Mouse (Mus musculus) gastrocnemius, adult 8-10 months (tissue): ENCODE measurements around the gene Gm45521. TPM values are rescaled to one million over a fixed set of nuclear protein-coding genes. Genes with fewer than 3 reads are reported as not detected.
A peak's percentile ranks its signal among the peaks of the same experiment; 100 is the strongest.

Experiments used
- DNase-seq, 2 experiments: peaks; one replicate each; pipeline ENCODE4 v3.0.0; 2022; ENCODE audit warnings: low spot score in 2 of 2
- total RNA-seq, 4 experiments: library from RNA; stranded (reverse); gene quantifications; 2 replicates each; pipeline ENCODE4 v1.2.4; 2022

The Gm45521 gene
- total RNA-seq, 4 experiments from 2014 or later = not detected

DNA sequence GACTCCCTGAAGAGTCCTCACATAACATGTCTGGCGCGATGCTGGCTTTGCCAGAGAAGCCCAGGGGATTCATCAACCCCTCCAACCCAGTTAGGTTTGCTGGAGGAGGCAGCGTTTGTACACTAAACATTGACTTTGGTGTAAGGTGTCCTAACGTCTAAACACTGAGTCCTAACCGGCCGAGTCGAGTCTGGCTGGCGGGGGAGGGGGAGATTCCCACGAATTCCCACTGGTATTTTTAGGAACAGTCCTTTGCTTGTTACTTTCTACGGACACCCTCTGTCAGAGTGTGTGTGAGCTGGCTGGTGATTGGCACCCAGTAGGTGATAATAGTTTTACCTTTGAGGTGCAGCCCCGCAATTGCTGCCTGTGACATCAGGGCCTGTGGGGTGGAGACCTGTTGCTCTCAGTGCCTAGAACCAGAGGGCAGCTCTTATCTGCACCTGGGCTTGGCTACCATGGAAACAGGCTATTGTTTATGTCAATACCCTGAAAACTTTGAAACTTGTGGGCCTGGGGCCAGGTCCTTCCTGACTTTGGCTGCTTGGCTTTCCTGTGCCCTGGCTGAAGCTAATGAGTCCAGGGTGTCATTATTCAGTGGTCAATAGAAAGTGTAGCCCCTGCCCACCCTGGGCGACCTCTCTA is 4.4 kb upstream of the Gm45521 start:
- DNase-seq = no peak

DNA sequence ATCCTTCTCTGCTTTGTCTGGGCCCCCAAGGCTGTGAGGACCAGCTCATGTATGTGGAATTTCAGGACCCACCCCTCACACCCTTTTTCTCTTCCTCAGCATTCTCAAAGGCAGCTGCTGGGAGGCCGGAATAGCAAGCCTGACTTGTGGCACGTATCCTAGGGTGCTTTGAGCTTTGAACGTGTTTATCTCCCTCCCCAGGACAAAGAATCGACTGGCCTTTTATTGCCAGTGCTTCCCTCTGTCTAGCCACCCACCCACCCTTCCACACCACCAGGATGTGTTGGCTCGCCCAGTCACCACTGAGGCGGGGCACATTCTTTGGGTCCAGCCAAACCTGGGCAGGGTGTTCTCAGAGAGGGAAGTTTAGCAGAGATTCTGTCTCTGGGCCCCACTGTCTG is 3.0 kb upstream of the Gm45521 start:
- DNase-seq = no peak

GRCm38 (mm10) chr14:7956427-7956826 is 661 bp upstream of the Gm45521 start:
- no peak for DNase-seq

DNA sequence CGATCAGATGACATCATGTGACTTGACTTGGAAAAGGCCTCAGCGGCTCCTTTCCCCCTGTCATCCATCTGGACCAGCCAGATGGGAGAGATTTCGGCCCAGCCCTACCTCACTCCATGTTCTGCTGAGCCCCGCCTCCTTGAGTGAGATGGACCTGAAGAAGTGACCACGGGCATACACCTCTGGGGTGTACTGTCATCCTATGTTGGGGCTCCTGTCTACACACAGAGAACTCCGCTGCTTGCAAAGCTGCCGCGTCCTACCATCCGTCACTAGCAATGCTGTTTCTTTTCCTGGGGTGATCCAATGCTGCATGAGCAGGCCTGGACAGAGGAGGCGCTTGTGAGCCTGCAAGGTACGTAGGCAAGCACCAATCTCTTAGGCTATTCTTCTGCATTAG is 3.5 kb downstream of the Gm45521 start:
- DNase-seq = no peak

DNA sequence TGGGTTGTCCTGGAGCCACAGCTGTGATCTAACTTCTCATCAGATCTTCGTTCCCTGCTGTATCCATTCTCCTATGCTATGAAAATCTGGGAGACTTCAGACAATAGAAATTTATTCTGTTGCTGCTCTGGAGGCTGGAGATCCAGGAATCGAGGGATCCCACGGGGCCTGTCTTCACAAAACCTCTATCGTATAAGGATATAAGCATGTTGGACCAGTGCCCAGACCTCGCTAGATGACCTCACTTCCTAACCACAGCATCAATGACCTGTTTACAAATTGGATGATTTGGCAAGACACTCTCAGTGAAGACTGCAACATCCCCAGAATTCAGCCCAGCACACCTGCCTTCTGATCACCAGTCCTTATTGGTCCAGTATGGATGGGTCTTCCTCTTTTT is 4.6 kb downstream of the Gm45521 start:
- DNase-seq = no peak

- DNase-seq = no peak
These were observed 5.5 kb downstream of the Gm45521 start for GRCm38 (mm10) chr14:7962626-7963025.

DNA sequence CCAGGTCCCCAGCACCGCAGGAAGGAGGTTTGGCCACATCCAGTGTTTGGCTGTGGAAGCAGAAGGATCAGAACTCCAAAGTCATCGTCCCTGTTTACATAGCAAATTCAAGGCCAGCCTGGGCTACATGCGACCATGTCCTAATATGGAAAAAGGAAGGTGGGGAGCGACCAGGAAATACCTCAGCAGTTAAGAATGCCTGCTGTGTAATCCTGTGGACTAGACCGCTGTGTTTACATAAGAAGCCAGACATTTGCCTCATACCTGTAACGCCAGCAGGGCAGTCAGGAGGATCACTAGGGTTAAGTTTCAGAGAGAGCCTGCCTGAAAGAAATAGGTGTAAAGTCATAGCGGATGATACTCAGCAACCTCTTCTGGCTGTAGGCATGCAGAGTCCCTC is 6.1 kb downstream of the Gm45521 start:
- DNase-seq = no peak

DNA sequence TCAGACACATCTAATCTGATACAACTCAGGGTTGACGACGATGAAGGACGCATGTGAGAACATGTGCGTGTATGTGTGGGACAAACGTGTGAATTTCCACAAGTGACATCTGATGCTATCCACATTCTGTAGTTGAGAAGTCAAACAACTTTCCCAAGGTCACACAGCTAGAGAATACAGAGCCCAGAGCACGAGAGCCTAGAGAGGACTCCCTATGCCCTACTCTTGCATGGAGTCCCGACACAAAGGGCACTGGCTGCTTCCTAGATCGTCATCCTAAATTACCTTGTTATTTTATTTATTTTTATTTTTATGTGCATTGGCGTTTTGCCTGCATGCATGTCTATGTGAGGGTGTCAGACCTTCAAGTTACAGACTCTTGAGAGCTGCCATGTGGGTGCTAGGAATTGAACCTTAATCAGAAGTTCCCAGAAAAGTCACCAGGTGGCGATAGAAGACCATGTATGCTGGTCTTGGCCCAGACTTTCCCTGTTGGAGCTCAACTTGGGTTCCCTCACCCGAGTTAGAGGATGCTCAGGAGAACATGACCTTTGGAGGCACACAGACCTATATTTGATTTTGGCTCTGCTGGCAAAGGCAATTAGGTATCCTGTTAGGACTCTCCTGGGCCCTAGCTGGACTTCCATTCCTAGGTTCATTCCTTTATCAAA is 7.3 kb downstream of the Gm45521 start:
- DNase-seq = peak in 1 of 2 experiments; percentile 30

- no peak for DNase-seq
These were observed 14.9 kb downstream of the Gm45521 start for GRCm38 (mm10) chr14:7971889-7972493.

GRCm38 (mm10) chr14:7974643-7975042 is 17.6 kb downstream of the Gm45521 start:
- no peak for DNase-seq

DNA sequence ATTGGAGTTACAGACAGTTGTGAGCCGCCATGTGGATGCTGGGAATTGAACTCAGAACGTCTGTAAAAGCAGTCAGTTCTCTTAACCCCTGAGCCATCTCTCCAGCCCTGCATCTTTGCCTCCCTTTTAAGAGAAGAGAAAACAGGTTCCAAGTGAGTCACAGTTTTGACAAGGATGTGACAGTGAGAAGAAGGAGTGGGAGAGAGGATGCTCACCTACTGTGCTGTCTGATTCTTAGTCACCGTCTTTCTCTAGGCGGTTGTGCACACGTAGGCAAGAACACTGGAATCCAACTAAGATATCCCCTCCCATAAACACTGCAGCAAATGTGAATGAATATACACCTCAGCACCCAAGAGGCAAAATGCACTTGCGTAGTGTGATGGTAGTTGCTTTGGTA is 18.1 kb downstream of the Gm45521 start:
- no peak for DNase-seq

DNA sequence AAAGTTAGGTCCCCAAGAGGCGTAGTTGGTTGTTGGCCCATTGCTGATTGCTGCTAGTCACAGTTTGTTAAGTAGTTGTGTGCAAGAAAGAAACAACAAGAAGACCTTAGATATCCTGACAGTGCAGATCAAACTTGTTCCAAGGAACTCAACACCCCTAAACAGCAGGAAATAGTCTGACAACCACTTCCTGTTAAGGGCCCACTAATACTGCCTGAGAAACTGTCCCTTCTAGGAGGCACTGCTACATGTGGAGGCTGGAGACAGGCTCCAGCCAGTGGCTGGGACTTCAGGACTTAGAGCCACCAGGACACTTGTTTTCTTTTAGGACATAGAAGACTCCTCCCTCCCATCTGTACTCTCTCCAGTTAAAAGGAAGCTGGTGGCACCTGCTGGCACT is 20.4 kb downstream of the Gm45521 start:
- no peak for DNase-seq

DNA sequence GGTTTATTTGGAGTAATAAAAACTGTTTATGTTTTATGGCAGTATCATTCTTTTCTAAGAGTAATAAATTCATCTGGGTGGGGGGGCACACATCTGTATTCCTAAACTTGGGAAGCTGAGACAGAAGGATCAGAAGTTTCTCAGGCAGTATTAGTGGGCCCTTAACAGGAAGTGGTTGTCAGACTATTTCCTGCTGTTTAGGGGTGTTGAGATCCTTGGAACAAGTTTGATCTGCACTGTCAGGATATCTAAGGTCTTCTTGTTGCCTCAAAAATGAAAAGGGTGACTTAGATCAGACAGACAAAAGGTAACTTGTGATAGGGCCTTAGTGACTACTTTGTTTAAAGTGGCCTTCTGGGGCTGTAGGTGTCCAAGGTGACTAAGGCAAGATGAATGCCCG is 21.1 kb downstream of the Gm45521 start:
- DNase-seq = no peak

DNA sequence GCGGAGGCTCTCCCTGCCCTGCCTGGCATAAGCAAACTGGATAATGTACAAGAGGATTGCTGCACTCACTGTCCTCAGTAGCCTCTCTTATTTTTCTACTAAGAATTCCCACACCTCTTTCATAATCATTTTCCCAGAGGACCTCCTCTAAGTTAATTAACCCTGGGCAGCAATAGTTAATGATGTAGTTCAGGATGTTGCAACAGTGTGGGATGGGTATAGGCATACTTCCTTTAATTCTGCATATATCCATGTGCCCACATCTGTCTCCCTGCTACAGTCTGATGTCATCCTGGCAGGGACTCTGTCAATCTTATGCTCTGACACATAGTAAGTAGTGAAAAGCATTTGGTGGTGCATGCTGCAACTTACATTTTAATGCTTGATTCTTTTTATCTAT is 24.1 kb downstream of the Gm45521 start:
- DNase-seq = no peak

DNA sequence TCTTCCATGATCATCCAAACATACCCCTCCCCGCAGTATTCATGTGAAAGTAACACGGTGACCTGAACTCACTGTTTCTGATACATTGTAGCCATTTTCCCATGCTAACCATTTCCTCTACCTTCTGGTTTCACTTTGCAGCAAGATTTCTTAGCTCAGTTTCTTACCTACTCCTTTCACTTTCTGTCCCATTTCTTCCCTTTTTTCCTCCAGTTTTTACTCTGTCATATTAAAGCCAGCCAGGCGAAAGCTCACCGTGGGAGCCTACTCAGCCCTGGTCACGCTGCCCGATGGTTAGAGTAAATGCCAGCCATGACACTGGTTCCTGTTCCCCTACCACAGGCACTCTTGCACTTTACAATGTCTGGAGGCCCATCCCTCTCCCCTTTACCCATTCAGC is 29.8 kb downstream of the Gm45521 start:
- no peak for DNase-seq

- no peak for DNase-seq
These were observed 32.3 kb downstream of the Gm45521 start for GRCm38 (mm10) chr14:7989371-7989770.

GRCm38 (mm10) chr14:7989961-7990360 is 32.9 kb downstream of the Gm45521 start:
- no peak for DNase-seq

- no peak for DNase-seq
These were observed 34.2 kb downstream of the Gm45521 start for GRCm38 (mm10) chr14:7991108-7991776.

DNA sequence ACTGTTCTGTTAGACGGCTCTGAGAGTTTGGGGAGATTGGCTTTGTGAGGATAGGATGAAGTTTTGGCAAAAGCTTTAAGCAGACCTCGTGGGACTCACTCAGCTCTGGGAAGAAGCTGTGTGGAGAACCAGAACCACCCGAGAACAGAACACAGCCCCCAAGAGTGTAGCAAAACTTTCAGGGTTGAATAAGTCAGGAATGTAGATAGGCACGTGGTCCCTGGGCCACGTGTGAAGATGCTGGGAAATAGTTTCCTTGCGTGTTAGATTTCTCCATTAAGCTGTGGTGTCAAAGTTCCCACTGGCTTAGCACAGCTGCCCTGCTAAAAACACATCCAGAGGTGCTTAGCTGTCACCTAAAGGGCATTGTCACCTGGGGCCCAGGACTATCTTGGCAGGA is 35.1 kb downstream of the Gm45521 start:
- DNase-seq = no peak

DNA sequence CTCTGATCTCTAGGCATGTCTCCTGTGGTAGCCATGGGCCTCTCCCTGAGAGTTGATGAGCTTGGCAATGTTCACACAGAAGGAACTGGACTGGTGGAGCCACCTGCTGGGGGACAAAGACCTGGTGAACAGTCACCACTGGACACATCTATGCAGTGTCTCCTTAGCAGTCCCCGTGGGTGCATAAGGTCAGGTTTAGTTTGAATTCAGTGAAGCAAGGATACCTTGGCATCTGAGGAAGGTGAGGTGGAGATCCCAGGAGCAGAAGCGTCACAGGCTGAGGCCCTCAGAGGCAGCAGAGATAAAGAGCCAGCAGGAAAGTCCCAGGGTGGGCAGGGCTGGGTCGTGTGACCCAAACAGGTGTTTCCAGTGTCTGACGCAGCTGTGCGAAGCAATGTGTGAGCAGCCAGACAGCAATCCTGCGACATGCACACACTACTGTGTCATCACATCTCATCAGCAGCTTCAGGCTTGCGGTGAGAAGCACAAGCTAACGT is 37.2 kb downstream of the Gm45521 start, which contains the start of gene Dnase1l3:
Gene Dnase1l3, minus strand, starts transcription at position 303 of the 497 bp plus-strand sequence.
- DNase-seq = no peak

GRCm38 (mm10) chr14:7997255-7997696 is 40.2 kb downstream of the Gm45521 start:
- peak; percentile 80 to 81 for DNase-seq

DNA sequence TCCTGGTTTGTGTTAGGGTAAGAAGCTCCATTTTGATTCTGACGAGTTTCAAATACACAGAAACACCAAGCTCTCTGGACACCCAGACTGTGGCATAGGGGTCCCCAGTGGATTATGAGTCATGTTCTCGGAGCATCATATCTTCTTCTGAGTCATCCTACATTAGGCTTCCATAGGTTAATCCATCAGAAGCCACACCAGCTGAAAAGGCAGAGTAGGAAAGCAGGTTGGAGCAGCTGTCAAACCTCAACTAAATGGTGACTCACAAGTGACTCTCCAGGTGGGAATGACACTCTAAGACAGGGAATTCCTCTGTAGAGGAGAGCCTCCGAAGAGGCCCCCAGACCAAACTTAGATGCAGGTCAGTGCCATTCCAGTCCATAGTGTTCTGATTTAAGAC is 41.9 kb downstream of the Gm45521 start:
- no peak for DNase-seq
